Mouse (Mus musculus): ENCODE results near the gene Basp1.

- TF ChIP-seq GATA1 (IDR thresholded peaks at IDR 0.05; ENCODE audit: low read length) (no peak), TAL1 (IDR thresholded peaks at IDR 0.05; ENCODE audit: low read length) (no peak)
Measured at GRCm38 (mm10) chr15:25373486-25373885, 40.1 kb downstream of the Basp1 start.
